Mouse (Mus musculus): ENCODE data around the gene Gm9048. TPM values are rescaled to one million over a fixed set of nuclear protein-coding genes. Genes with fewer than 3 reads are reported as not detected.
"Not testable (repeated sequence)": the region's sequence is repeated elsewhere in the genome, so short reads cannot be mapped to it uniquely, and the experiment has no call there.

Gene Gm9048
- polyA plus RNA-seq (2012; ENCODE audit: insufficient read depth, insufficient read length, missing spikeins), result not detected in 2 replicates

GRCm38 (mm10) chr10:118348579-118348978, at the start of gene Gm9048:
Gm9048 (minus strand) TSS chr10:118348679.
- not testable (repeated sequence) for H3K4me3 ChIP-seq (ENCODE audit: insufficient read depth, low read length); H3K27ac ChIP-seq (ENCODE audit: insufficient read depth, low read depth, low read length); H3K4me1 ChIP-seq (ENCODE audit: control insufficient read depth, insufficient read depth, low read length)

GRCm38 (mm10) chr10:118370443-118370842, 22.0 kb upstream of the Gm9048 start:
- no peak overlapping the region for H3K27ac ChIP-seq (ENCODE audit: insufficient read depth, low read depth, low read length)
- H3K4me1 ChIP-seq (ENCODE audit: control insufficient read depth, insufficient read depth, low read length), result no peaks in the 10 kb centered on the region
- no peak for TF ChIP-seq POLR2A (IDR thresholded peaks at IDR 0.05; ENCODE audit: borderline replicate concordance, low read depth, low read length)
- TF ChIP-seq CTCF (IDR thresholded peaks at IDR 0.05; ENCODE audit: low read depth, low read length), result peak; percentile 88
- H3K4me3 ChIP-seq (ENCODE audit: insufficient read depth, low read length), result no peak overlapping the region

GRCm38 (mm10) chr10:118369518-118369917, 21.0 kb upstream of the Gm9048 start:
- no peaks in the 10 kb centered on the region for H3K4me1 ChIP-seq (ENCODE audit: control insufficient read depth, insufficient read depth, low read length)
- no peak overlapping the region for H3K27ac ChIP-seq (ENCODE audit: insufficient read depth, low read depth, low read length)
- TF ChIP-seq POLR2A (IDR thresholded peaks at IDR 0.05; ENCODE audit: borderline replicate concordance, low read depth, low read length) (no peak), CTCF (IDR thresholded peaks at IDR 0.05; ENCODE audit: low read depth, low read length) (no peak)
- H3K4me3 ChIP-seq (ENCODE audit: insufficient read depth, low read length), result no peak overlapping the region

- not testable (repeated sequence) for H3K4me3 ChIP-seq (ENCODE audit: insufficient read depth, low read length); H3K4me1 ChIP-seq (ENCODE audit: control insufficient read depth, insufficient read depth, low read length); H3K27ac ChIP-seq (ENCODE audit: insufficient read depth, low read depth, low read length)
These were observed 5.5 kb upstream of the Gm9048 start, which contains the start of gene Gm9049 for GRCm38 (mm10) chr10:118354005-118354404. Gm9049 (minus strand) TSS chr10:118354105.

GRCm38 (mm10) chr10:118343155-118343554, 5.3 kb downstream of the Gm9048 start, which contains the start of gene Gm9046:
Gm9046 (minus strand) TSS chr10:118343255.
- H3K4me3 ChIP-seq (ENCODE audit: insufficient read depth, low read length); H3K4me1 ChIP-seq (ENCODE audit: control insufficient read depth, insufficient read depth, low read length); H3K27ac ChIP-seq (ENCODE audit: insufficient read depth, low read depth, low read length): not testable (repeated sequence)

GRCm38 (mm10) chr10:118337731-118338130, 10.7 kb downstream of the Gm9048 start, which contains the start of gene Gm9045:
Gm9045 (minus strand) TSS chr10:118337831.
- H3K27ac ChIP-seq (ENCODE audit: insufficient read depth, low read depth, low read length); H3K4me3 ChIP-seq (ENCODE audit: insufficient read depth, low read length); H3K4me1 ChIP-seq (ENCODE audit: control insufficient read depth, insufficient read depth, low read length): not testable (repeated sequence)

- H3K4me1 ChIP-seq (ENCODE audit: control insufficient read depth, insufficient read depth, low read length); H3K27ac ChIP-seq (ENCODE audit: insufficient read depth, low read depth, low read length); H3K4me3 ChIP-seq (ENCODE audit: insufficient read depth, low read length): not testable (repeated sequence)
These were observed 16.2 kb downstream of the Gm9048 start, which contains the start of gene Gm9044 for GRCm38 (mm10) chr10:118332308-118332707. Gm9044 (minus strand) TSS chr10:118332408.

GRCm38 (mm10) chr10:118326869-118327268, 21.6 kb downstream of the Gm9048 start, which contains the start of gene Gm9040:
Gm9040 (minus strand) TSS chr10:118326969.
- not testable (repeated sequence) for H3K4me3 ChIP-seq (ENCODE audit: insufficient read depth, low read length); H3K4me1 ChIP-seq (ENCODE audit: control insufficient read depth, insufficient read depth, low read length); H3K27ac ChIP-seq (ENCODE audit: insufficient read depth, low read depth, low read length)

- no peak for TF ChIP-seq CTCF (IDR thresholded peaks at IDR 0.05; ENCODE audit: low read depth, low read length)
- no peak for TF ChIP-seq POLR2A (IDR thresholded peaks at IDR 0.05; ENCODE audit: borderline replicate concordance, low read depth, low read length)
- Histone ChIP-seq H3K27ac (ENCODE audit: insufficient read depth, low read depth, low read length) (no peak overlapping the region), H3K4me1 (ENCODE audit: control insufficient read depth, insufficient read depth, low read length) (peaks cover 8% of the 10 kb centered on the region), H3K4me3 (ENCODE audit: insufficient read depth, low read length) (no peak overlapping the region)
These were observed 29.5 kb downstream of the Gm9048 start for GRCm38 (mm10) chr10:118319024-118319423.

- not testable (repeated sequence) for H3K4me3 ChIP-seq (ENCODE audit: insufficient read depth, low read length); H3K4me1 ChIP-seq (ENCODE audit: control insufficient read depth, insufficient read depth, low read length); H3K27ac ChIP-seq (ENCODE audit: insufficient read depth, low read depth, low read length)
These were observed 46.3 kb downstream of the Gm9048 start for GRCm38 (mm10) chr10:118302133-118302532.

Other genes starting within 250 kb of the Gm9048 start
- gene Mdm1, start 206.9 kb downstream of the Gm9048 start, polyA plus RNA-seq (2012; ENCODE audit: insufficient read depth, insufficient read length, missing spikeins), result 12.0 and 12.8 TPM in 2 replicates
- gene Il22, start 143.7 kb downstream of the Gm9048 start, polyA plus RNA-seq (2012; ENCODE audit: insufficient read depth, insufficient read length, missing spikeins), result not detected in 2 replicates
- not detected in 2 replicates for gene Gm32717, start 107.9 kb downstream of the Gm9048 start, polyA plus RNA-seq (2012; ENCODE audit: insufficient read depth, insufficient read length, missing spikeins)
- not detected in 2 replicates for gene Gm32802, start 90.0 kb downstream of the Gm9048 start, polyA plus RNA-seq (2012; ENCODE audit: insufficient read depth, insufficient read length, missing spikeins)
- not detected in 2 replicates for gene Iltifb, start 53.6 kb downstream of the Gm9048 start, polyA plus RNA-seq (2012; ENCODE audit: insufficient read depth, insufficient read length, missing spikeins)
- not detected in 2 replicates for gene Gm9040, start 21.7 kb downstream of the Gm9048 start, polyA plus RNA-seq (2012; ENCODE audit: insufficient read depth, insufficient read length, missing spikeins)
- gene Gm9044, start 16.3 kb downstream of the Gm9048 start, polyA plus RNA-seq (2012; ENCODE audit: insufficient read depth, insufficient read length, missing spikeins), result not detected in 2 replicates
- gene Gm9045, start 10.8 kb downstream of the Gm9048 start, polyA plus RNA-seq (2012; ENCODE audit: insufficient read depth, insufficient read length, missing spikeins), result 0.49 TPM in 1 of 2 replicates, not detected in the other
- gene Gm9046, start 5.4 kb downstream of the Gm9048 start, polyA plus RNA-seq (2012; ENCODE audit: insufficient read depth, insufficient read length, missing spikeins), result not detected in 2 replicates
- gene Gm9049, start 5.4 kb upstream of the Gm9048 start, polyA plus RNA-seq (2012; ENCODE audit: insufficient read depth, insufficient read length, missing spikeins), result 0.49 TPM in 1 of 2 replicates, not detected in the other
- gene Ifng, start 92.4 kb upstream of the Gm9048 start, polyA plus RNA-seq (2012; ENCODE audit: insufficient read depth, insufficient read length, missing spikeins), result not detected in 2 replicates

All from bone marrow macrophage, adult 2 months (primary cell).